Mouse (Mus musculus) liver, adult 2 months (tissue): Measurements from ENCODE around the gene Olfr172. TPM values are rescaled to one million over a fixed set of nuclear protein-coding genes. Genes with fewer than 3 reads are reported as not detected.
A peak's percentile ranks its signal among the peaks of the same experiment; 100 is the strongest.

ENCODE experiments used
- DNase-seq: peaks from one replicate; pipeline ENCODE4 v3.0.0-alpha.2; 2011; ENCODE audit warnings: low read depth, low spot score; ENCODE audit errors: extremely low read depth
- H3K27ac ChIP-seq: fragments of 200-500 bp; replicated peaks from 2 replicates; pipeline ENCODE4 v1.5.1; 2012; ENCODE audit warnings: low read depth, mild to moderate bottlenecking, control low read depth, inconsistent platforms, low read length; ENCODE audit not compliant: insufficient read depth
- H3K27me3 ChIP-seq: fragments of 200-500 bp; 2 replicates; pipeline ENCODE4 v1.6.1; 2012; ENCODE audit warnings: mild to moderate bottlenecking, moderate library complexity, low read length, inconsistent platforms; ENCODE audit not compliant: control insufficient read depth, insufficient read depth
- H3K36me3 ChIP-seq: fragments of 200-500 bp; 2 replicates; pipeline ENCODE4 v1.6.1; 2012; ENCODE audit warnings: low read length, inconsistent platforms; ENCODE audit not compliant: control insufficient read depth, insufficient read depth
- H3K4me1 ChIP-seq: fragments of 200-500 bp; 2 replicates; pipeline ENCODE4 v1.6.1; 2011; ENCODE audit warnings: low read length; ENCODE audit not compliant: control insufficient read depth, insufficient read depth
- H3K4me3 ChIP-seq: fragments of 200-500 bp; 2 replicates; pipeline ENCODE4 v1.5.1; 2011; ENCODE audit warnings: low read depth, mild to moderate bottlenecking, control low read depth, low read length, moderate library complexity; ENCODE audit not compliant: insufficient read depth
- H3K79me2 ChIP-seq: fragments of 200-500 bp; 2 replicates; pipeline ENCODE4 v1.6.1; 2012; ENCODE audit warnings: inconsistent platforms, mild to moderate bottlenecking, low read length, moderate library complexity; ENCODE audit not compliant: control insufficient read depth, insufficient read depth
- H3K9ac ChIP-seq: fragments of 200-500 bp; 2 replicates; pipeline ENCODE4 v1.6.1; 2012; ENCODE audit warnings: low read depth, mild to moderate bottlenecking, control low read depth, inconsistent platforms, low read length
- CTCF ChIP-seq: fragments of 200-500 bp; IDR thresholded peaks from 2 replicates; pipeline ENCODE4 v1.5.1; 2011; ENCODE audit warnings: low read depth, low read length, control low read depth
- POLR2A ChIP-seq: fragments of 200-500 bp; IDR thresholded peaks from 2 replicates; pipeline ENCODE4 v1.6.1; 2011; ENCODE audit warnings: low read length, control low read depth; ENCODE audit not compliant: insufficient read depth; ENCODE audit errors: extremely low read depth
- WGBS: fragments of 180-500 bp; shearing (Covaris S2); methylation state at CpG from one replicate; pipeline ENCODE4 v1.1.7; 2018; 5-methylcytosine and 5-hydroxymethylcytosine counted together
- polyA plus RNA-seq: library from polyadenylated mRNA; depleted of rRNA; stranded (reverse); fragments of >200 nt; gene quantifications from 2 replicates; pipeline ENCODE4 v1.2.3, GENCODE M21; 2012
- total RNA-seq: library from RNA; depleted of rRNA; stranded (reverse); fragments of >200 nt; gene quantifications from 2 replicates; pipeline ENCODE4 v1.2.3, GENCODE M21; 2014

Gene Olfr172
- total and polyA plus RNA-seq, 2 experiments, result not detected

- no peaks in the 10 kb centered on the region for H3K27me3 ChIP-seq
- no peak for DNase-seq
- H3K36me3 ChIP-seq, result peaks cover 14% of the 10 kb centered on the region
- no peak overlapping the region for H3K9ac ChIP-seq
- no peak overlapping the region for H3K4me3 ChIP-seq
- TF ChIP-seq POLR2A (no peak), CTCF (no peak)
- no peaks in the 10 kb centered on the region for H3K4me1 ChIP-seq
- no peak overlapping the region for H3K27ac ChIP-seq
- 100% methylated on average over 1 of the region's 1 CpGs for WGBS
- no peaks in the 10 kb centered on the region for H3K79me2 ChIP-seq
Observed at GRCm38 (mm10) chr16:58738800-58739199, 24.2 kb downstream of the Olfr172 start.

DNA sequence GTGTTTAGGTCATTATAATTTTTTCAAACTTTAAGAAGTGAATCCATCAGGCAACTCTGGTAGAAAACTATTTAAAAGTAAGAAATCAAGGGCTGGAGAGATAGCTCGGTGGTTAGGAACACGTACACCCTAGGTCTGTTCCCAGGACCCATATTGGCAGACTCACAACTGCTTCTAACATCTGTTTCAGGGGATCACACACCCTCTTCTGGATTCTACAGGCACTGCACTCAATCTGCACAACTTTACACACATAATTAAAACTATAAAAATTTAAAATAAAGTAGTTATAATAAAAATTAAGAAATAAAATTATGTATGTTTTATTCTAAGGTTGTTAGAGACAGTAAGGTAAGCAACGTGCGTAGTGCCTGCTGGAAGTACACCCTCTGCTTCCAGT is 24.8 kb downstream of the Olfr172 start:
- TF ChIP-seq CTCF (no peak), POLR2A (no peak)
- no peaks in the 10 kb centered on the region for H3K27me3 ChIP-seq
- H3K9ac ChIP-seq, result no peak overlapping the region
- no peak for DNase-seq
- H3K27ac ChIP-seq, result no peak overlapping the region
- no peak overlapping the region for H3K4me3 ChIP-seq
- 87% methylated on average over 4 of the region's 4 CpGs for WGBS
- H3K79me2 ChIP-seq, result no peaks in the 10 kb centered on the region
- H3K4me1 ChIP-seq, result no peaks in the 10 kb centered on the region
- H3K36me3 ChIP-seq, result peaks cover 18% of the 10 kb centered on the region

GRCm38 (mm10) chr16:58728176-58728671 is 34.8 kb downstream of the Olfr172 start:
- Histone ChIP-seq H3K4me1 (peaks cover 1% of the 10 kb centered on the region; the same call in 1 of the 2 replicates), H3K36me3 (peaks cover 28% of the 10 kb centered on the region), H3K27ac (peak overlapping the region; percentile 82), H3K27me3 (no peaks in the 10 kb centered on the region), H3K4me3 (peak overlapping the region; percentile 90), H3K9ac (peak overlapping the region; percentile 79), H3K79me2 (0 out of 2 replicates have a peak, but pooled peaks cover 3% of the 10 kb centered on the region)
- TF ChIP-seq POLR2A (no peak; the same call in 1 of the 2 replicates), CTCF (no peak)
- peak; percentile 66 for DNase-seq
- 1% methylated on average over 31 of the region's 31 CpGs for WGBS

DNA sequence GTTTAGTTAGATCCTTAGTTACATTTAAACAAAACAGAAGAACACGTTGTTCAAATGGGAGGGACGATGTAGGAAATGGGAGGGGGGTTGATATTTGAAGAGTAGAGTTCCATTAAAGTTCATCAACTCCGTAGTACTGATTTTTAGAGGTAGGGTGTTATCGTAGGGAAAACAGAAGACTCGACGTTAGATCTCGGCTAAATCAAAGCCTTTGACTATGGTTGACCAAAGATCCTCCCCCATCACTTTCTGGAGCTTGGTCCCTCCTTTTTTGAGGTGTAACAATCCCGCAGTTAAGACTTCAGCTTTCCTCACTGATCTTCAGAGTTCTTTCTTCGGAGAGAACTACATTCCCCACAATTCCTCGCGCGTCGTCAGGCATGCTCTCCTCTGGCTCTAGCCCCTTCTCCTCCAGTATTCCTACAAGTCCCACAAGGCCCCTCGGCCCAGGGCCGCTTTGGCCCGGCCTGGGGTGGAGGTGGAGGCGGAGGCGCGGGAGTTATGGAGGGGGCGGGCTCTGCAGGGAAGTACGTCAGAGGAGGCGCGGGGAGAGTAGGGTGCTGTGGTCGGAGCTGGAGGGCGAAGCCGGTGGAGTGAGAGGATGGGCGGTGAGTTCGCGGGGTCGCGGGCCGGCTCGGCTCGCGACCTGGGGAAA is 35.4 kb downstream of the Olfr172 start, which contains the start of gene Cldnd1:
TSS of gene Cldnd1 (plus strand) at position 434 of the 655 bp plus-strand sequence.
- Histone ChIP-seq H3K27ac (peak within 1 kb of the TSS; percentile 82), H3K4me1 (peaks cover 1% of the 10 kb centered on the region; the same call in 1 of the 2 replicates), H3K36me3 (peaks cover 24% of the 10 kb centered on the region), H3K4me3 (peak within 1 kb of the TSS; percentile 90), H3K27me3 (no peaks in the 10 kb centered on the region), H3K79me2 (0 out of 2 replicates have a peak, but pooled peaks cover 3% of the 10 kb centered on the region), H3K9ac (peak within 1 kb of the TSS; percentile 79)
- DNase-seq, result peak; percentile 97
- WGBS, result under 1% methylated on average over 35 of the region's 35 CpGs
- TF ChIP-seq CTCF (no peak), POLR2A (peak; percentile 54)

- no peak for DNase-seq
- Histone ChIP-seq H3K36me3 (peaks cover 17% of the 10 kb centered on the region), H3K27me3 (no peaks in the 10 kb centered on the region), H3K79me2 (0 out of 2 replicates have a peak, but pooled peaks cover 3% of the 10 kb centered on the region), H3K27ac (no peak overlapping the region), H3K4me1 (peaks cover 1% of the 10 kb centered on the region; the same call in 1 of the 2 replicates), H3K4me3 (no peak overlapping the region), H3K9ac (no peak overlapping the region)
- WGBS, result 78% methylated on average over 11 of the region's 11 CpGs
- TF ChIP-seq CTCF, result no peak
- TF ChIP-seq POLR2A, result no peak
Observed at GRCm38 (mm10) chr16:58726680-58727476, 36.1 kb downstream of the Olfr172 start.
